Mouse (Mus musculus): ENCODE measurements at regions not wholly inside any gene's neighbourhood (a gene's known extent, or its start where the extent isn't known, plus 50 kb on each side); places are given as distances from the start of the nearest gene placed in this dataset.

DNA sequence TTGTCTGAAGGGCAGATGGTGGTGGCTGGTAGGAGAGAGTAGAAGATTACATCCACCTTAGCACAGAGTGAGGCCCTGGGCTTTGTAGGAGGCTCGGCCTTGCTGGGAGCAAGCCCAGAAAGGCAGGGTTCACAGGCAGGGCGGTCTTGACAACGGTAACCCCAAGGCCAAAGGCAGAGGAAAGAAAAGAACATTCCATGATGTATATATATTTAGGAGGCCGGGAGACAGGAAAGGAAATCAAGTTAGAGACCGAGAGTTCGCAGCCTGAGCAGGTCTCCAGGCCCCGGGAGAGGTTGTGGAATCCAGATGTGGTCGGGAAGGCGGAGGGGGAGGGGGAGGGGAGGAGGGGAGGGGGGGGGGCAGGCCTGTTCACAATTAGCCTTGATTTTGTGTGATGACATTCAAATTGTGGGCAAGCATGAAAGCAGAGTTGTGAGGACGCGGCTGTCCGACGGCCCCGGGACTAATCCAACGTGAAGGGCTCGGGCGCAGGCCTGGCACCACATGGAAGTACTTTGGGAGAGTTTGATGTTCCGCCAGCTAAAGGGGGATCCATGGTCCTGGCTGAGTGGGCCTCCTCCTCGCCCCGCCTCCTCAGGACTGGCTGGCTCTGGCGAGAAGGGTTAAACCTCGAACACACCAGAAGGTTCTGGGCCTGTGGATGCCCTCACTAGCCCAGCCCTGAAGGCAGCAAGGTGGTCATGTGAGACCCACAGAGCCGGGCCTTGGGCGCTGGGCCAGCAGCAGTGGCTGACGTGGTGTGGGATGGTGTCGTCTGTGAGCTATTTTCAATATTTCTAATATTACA is 131.8 kb upstream of the Gm26897 start:
- DNase-seq (ENCODE audit: low spot score): no peak

DNA sequence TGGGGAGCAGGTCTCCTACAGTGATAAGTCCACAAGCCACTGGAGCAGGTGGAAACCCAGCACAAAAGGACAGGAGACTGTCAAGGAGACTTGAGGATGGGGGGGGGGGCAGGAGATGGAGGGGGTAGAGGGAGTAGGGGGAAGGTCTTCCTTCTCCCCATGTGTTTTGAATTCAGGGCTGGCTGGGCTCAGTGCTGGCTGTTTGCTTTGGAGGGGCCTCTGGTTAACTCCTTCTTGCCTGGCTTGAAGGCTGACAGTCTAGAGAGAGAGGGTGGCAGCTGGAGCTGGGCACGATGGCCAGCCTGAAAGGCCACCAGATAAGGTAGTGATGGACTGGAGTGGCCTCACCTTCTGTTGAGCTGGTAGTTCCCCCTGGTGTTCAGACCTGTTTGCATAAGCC is 120.0 kb upstream of the Gm26897 start:
- no peak for DNase-seq (ENCODE audit: low spot score)

DNA sequence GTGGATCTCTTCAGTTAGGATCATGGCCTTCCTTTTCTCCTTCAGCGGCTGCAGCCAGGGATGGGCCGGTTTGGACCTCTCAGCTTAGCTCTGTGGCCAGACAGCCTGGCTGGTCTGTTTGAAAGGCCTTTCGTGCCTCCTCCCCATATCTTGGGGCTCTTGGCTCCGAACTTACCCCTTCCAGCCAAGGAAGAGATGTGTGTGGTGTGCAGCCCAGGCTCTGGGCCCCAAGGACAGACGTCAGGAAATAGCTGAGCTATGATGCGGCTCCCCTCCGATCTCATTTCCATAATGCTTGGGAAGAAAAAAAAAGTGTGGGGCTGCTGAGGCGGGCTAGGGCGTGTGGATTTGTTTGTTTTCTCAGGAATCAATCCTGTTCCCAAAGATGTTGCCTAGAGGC is 113.8 kb upstream of the Gm26897 start:
- DNase-seq (ENCODE audit: low spot score): peak; percentile 37

DNA sequence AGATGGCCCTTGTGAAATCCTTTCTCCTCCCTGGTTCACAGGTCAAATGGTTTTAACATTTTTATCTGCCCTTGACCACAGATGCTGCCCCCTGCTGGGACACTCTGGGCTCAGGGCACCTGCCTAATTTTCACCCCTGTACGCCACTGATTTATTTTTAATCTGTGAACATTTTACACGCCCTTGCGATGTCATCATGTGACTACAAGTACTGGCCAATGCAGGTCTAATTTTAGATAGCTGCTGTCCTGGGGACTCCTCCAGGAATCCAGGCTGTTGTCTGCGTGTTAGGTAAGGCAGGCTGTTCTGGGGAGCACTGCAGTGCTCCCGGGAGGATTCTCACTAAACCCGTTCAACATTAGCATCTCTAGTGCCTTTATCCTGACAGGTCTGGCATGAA is 113.1 kb upstream of the Gm26897 start:
- no peak for DNase-seq (ENCODE audit: low spot score)

DNA sequence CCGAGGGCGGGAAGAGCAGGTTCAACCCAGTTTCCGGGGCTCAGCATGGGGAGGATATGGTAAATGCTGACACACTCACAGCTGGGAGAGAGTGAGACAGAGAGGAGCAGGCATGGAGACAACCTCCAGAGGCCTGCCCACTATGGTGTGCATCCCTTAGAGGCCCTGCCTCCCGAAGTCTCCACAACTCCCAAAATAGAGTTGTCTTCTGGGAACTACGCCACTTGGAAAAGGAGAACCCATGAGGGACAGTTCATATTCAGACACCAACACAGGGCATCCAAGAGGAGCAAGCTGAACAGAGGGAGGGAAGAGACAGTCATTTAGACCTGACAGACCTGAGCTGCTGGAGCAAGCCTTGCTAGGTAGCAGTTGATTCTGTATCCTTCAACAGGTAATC is 111.2 kb upstream of the Gm26897 start:
- DNase-seq (ENCODE audit: low spot score): no peak

DNA sequence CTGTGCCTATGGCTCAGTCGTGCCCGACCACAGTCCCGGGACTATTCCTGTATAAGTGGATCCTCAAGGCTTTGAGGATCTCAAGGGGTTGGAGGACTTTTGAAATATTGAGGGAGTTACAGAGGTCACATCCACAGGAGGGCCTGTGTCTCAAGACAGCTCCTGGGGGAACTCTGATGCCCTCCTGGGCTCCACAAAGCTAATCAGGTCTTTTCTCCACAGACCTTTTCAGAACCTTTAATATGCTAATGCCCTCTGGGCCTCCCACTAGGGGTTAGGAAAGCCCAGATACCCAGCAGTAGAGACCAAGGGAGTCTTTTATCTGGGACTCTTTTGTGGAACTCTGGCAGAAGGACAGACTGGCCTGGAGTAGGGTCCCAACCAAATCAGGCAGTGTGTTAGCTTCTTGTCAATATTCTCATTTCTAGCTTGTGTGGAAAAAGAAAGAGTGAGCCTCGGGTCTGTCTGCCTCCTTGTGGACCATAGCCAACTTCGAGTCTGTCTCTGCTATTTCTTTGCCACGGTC is 107.4 kb upstream of the Gm26897 start:
- DNase-seq (ENCODE audit: low spot score): no peak

DNA sequence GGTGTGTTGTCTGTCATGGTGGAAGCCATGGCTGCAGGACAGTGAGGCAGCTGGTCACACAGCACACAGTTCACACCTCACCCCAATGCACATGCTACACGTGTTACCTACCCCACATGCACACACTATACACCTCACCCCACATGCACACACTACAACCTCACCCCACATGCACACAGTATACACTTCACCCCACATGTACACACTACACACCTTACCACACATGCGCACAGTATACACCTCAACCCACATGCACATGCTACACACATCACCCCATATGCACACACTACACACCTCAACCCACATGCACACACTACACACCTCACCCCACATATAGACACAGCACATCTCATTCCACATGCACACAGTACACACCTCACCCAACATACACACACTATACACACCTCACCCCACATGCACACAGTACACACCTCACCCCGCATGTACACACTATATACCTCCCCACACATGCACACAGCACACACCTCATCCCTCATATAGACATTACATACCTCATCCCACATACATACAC is 103.3 kb upstream of the Gm26897 start:
- no peak for DNase-seq (ENCODE audit: low spot score)

DNA sequence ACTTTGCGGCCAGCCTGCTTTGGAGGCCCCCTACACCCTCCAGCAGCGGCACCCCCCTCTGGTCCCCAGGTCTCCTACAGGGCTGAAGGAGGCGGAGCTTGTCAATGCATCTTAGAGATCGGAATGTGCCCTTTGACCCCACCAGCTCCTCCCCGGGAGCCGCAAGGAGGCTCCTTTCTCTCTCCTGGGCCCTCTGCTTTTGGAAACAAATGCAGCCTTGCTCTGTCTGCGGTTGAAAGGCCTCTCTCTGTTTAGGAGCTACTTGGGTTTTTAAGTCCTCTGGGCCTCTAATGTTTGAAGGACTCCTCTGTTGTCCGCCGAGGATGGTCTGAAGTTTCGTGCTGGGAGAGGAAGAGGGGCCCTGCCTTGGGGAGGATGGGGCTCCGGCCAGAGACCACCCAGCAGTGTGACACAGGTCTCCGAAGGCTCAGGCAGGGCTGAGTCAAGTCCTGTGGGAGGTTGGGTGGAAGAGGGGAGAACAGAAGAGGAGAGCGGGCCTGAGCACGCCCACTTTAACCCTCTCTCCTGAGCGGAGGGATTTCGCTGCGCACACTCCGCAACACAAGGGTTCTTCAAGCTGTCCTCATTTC is 102.1 kb upstream of the Gm26897 start:
- no peak for DNase-seq (ENCODE audit: low spot score)

DNA sequence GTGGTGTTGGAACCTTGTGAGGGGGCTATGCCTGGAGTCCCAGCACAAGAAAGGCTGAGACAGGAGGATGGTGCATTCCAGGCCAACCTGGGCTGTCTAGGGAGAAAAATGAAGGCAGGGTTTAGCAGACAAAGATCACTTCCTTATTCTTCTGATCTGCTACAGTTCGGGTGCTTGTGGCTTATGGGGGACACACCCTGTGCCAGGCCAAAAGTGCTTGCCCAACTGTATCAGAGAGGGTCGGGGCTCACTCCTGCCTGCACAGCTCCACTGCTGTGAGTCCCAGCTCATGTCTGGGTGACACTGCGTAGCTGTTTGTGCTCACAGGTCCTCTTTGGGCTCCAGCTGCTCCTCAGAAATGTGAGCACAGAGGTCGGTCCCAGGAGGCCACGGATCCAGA is 98.6 kb upstream of the Gm26897 start:
- no peak for DNase-seq (ENCODE audit: low spot score)

DNA sequence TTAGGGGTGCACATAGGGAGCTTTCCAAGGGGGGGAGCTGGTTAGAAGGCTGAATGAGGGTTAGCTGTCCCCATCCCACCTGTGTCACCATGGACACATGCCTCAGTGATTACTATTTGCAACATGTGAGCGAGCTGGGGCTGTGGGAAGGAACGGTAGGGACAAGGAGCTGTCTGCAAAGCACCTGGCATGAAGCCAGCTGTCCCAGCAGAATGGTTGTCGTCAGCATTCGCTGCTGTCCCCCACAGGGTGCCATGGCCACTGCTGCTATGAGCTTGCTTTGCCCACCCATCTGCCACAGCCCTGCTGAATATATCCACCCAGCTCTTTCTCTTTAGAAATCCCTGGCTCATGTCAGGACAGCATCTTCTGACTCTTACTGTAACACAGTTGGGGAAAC is 96.8 kb upstream of the Gm26897 start:
- DNase-seq (ENCODE audit: low spot score): no peak

DNA sequence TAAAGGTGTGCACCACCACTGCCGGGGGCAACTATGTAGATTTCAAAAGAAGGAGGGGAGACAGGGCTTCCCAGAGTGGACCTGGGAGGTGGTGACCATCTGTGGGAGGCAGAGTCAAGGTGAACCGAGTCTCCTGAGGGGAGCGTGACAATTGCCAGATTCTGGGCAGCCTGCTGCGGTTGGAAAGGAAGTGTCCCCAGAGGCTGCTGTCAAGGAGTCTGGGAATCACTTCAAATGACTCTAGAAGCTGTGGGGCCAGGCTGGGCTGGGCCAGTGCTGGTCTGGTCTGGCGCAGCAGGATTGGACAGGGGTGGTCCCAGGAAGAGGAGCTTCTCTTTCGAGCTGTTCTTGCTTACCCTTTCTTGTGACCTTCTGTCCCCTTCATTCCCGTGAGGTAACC is 95.4 kb upstream of the Gm26897 start:
- DNase-seq (ENCODE audit: low spot score): no peak

DNA sequence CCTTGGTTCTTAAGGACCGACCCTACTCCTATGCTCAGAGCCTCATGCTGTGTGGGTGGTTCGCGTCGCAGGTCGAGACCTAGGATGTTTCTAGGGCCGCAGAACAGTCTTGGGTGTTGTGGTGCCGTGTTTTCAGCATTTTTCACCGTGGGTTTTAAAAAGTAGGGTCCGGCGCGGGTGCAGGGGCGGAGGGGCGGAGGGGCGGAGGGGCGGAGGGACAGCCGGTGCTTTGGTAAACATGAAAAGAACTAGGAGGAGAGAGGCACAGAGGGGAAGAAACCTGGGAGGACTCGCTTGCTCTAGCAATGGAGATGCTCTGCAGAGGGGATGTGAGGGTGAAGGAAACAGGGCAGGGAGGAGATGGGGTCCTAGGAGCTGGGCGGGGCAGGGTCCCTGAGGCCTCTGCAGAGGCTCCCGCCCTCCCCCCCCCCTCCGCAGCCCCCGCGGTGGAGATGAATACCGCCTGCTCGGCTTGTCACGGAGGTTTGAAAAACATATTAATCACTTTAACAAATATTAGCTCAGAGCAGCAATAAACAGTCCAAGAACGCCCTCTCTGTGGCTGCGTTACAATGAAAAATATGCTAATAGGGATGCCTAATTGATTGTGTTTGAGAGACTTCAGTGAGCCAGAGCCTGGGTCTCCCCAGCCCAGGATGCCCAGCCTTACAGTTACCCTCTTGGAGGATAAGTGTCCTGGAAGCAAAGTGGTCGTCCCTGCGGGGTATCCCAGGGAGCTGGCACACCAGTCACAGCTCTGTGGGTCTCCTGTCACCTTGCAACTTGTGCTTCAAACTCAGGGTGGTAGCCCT is 94.0 kb upstream of the Gm26897 start:
- DNase-seq (ENCODE audit: low spot score): no peak

DNA sequence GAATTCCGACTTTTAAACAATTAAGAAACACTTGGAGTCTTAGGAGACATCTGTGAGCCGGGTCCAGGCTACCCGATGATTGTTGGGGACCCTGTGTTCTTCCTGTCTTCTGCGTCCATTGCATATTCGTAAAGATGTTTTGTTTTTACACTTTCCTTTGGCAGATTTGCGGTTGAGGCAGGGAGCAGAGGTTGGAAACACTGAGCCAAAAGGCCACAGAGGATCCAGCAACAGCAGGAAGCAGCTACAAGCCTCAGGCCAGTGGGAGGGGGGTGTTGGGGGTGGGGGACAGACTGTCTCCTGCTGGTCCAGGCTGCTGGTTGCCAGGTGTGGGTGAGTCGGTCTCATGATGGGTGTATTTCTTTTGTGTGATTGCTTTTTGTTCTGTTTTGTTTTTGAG is 92.7 kb upstream of the Gm26897 start:
- DNase-seq (ENCODE audit: low spot score): no peak

DNA sequence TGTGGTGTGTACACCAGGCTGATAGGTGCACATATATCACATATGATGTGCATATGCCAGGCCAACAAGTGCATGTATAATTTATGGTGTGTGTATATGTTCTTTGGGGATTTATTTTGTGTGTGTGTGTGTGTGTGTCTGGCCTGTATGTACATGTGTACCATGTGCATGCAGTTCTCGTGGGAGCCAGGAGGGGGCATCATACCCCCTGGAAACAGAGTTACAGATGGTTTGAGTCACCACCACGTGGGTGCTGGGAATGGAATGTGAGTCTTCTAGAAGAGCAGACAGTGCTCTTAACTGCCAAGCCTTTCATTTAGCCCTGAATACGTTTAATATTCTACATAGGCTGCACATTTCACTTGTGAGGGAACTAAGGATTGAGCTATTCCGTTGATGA is 92.0 kb upstream of the Gm26897 start:
- no peak for DNase-seq (ENCODE audit: low spot score)

DNA sequence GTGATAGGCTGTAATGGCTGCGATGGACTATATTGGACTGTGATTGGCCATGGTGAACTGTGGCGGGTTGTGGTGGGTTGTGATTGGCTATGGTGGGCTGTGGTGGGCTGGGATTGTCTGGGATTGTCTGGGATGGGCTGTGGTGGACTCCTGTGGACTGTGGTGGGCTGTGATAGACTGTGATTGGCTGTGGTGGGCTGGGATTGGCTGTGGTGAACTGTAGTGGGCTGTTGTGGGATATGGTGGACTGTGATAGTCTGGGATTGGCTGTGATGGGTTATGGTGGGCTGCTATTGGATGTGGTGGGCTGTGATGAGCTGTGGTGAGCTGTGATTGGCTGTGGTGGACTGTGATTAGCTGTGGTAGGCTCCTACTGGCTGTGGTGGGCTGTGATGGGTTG is 89.6 kb upstream of the Gm26897 start:
- no peak for DNase-seq (ENCODE audit: low spot score)

DNA sequence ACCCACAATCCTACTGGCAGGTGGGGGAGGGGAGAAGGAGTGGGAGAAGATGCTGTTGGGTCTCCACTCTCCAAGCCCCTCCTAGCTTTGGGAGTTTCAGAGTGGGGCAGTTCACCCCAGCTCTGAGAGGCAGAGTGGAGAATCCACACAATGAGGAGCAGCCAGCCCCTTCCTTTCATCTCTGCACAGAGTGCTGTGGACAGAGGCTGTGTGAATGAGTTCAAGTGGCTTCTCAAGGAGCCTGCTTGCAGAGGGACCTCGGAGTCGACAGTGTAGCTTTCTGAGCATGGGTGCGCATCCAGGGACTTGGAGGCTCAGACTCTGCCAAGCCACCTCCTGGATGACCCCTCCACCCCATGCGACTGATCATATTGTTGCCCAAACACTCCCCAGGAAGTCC is 88.9 kb upstream of the Gm26897 start:
- no peak for DNase-seq (ENCODE audit: low spot score)

DNA sequence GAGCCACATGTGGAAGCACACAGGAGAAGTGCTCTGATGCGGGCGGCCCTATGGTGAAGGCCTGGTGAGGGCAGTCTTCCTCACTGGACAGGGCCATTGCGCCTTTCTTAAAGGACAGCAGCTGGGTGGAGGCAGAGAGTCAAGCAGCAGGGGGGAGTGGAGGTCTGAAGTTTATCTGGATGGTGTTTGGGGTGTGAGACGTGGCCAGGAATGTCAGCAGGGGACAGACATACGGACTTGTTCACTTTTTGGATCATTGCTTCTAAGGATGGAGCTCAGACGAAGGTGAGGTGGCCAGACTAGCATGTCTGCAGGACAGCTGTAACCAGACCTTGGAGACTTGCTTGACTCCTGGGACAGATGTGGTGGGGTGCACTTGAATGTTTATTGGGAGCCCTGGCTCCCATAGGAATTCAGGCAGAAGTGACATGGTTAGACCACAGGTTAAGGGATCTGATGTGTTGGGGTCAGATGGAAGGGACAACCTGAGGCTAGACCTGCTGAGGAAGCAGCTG is 86.0 kb upstream of the Gm26897 start:
- DNase-seq (ENCODE audit: low spot score): no peak

DNA sequence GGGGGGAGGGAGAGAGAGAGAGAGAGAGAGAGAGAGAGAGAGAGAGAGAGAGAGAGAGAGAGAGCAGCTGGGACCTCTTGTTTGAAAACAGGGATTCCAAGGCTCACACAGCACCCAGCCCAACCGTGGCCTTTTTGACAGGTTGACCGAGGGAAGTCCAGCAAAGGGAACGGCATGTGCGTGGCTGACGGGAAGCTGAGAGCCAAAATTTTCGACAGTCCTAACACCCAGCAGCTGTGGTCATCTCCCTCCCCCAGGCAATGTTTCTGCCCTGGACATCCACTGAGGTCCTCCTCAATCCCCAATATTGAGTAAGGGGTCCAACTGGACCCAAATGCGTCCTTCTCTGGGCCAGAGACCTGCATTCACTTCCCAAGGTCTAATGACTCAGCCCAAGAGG is 85.2 kb upstream of the Gm26897 start:
- DNase-seq (ENCODE audit: low spot score): peak; percentile 62

DNA sequence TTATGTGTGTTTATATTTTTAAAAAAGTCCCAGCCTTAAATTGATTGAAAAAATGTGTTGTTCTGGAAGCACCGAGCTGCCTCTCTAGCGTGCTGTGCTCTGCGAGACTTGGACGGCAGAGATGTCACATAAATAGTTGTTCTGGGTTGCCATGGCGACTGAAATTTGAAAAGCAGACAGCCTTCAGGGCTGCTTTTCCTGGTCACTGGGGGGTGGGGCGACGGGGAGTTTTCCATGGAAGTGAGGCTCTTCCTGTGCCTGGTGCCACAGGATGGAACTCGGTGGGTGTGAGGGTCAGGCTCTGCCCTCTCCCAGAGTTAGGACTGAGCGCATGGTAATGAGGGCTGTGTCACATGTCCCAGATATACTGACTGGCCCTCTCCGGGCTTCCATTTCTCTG is 84.7 kb upstream of the Gm26897 start:
- DNase-seq (ENCODE audit: low spot score): peak; percentile 67

DNA sequence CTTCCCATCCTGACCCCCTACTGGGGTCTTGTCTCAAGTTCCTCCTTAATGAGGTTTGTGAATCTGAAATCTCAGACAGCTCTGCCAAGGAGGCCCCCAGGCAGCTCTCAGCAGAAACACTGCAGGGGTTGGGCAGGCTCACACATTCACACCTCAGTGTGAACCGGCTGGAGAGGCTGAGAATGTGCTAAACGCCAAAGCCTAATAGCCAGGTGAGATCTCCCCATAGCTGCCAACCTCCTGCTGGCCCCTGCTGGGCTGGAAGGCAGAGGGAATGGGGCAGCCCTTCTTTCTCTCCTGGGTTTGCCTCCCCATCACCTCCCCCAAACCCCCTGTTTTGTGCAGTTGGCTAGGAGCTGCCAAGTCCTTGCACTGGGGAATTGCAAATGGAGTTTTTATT is 81.3 kb upstream of the Gm26897 start:
- DNase-seq (ENCODE audit: low spot score): no peak

DNA sequence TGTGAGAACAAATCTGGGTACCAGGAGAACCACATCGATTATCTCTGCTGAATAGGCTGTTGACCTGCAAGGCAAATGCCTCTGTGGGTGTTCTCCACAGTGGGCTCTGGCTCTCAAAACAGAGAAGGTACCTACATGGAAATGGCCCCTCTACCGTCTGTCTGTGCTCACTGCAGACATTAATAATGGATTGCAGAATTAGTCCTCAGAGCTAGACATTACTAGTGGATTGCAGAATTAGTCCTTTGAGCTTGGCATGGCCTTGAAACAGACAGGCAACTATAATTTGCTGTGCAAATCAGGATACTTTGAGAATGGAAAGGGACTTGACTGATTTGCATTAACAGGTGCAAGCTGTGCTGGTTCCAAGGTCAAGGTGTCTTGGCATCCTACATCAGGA is 77.3 kb upstream of the Gm26897 start:
- DNase-seq (ENCODE audit: low spot score): no peak

DNA sequence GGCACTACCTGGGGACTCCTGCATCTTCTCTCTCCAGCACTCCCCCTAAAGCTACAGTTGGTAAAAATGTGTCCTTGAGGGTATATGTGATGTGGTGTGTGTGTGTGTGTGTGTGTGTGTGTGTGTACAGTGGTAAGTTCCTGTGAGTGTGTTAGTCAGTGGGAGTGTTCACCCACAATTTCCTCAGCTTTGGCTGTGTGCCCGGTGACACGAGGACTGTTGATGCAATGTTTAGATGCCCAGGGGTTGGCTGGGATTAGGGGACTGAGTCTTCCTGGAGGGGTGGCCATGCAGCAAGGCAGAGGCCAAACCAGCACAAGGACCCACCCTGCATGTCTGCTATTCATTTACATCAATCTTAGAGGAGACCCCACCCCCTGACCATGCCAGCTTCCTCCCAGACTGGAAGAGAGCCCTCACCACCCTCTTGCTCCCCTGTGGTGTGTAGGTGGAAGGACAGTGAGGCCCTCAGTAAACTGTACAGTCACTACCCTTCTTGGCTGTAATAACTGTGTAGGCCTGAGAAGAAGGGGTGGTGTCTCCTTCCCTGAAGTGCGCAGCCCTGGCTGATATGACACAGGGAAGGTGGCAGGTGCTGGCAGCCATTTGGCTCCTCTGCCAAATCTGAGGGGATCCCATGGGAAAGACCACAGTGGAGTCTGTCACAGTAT is 75.8 kb upstream of the Gm26897 start:
- DNase-seq (ENCODE audit: low spot score): no peak
